Mouse (Mus musculus): Measurements from ENCODE around the gene Gpr39. TPM values are rescaled to one million over a fixed set of nuclear protein-coding genes. Genes with fewer than 3 reads are reported as not detected.

The Gpr39 gene
- total RNA-seq, 1 experiment, result 1.7 TPM

- no peak overlapping the region for H3K9ac ChIP-seq (ENCODE audit: insufficient read depth, low read depth, low read length, poor library complexity, severe bottlenecking)
- no peak overlapping the region for H3K4me3 ChIP-seq (ENCODE audit: insufficient read depth in 1 of 2, low read depth in 1 of 2, low read length in 2 of 2, poor library complexity in 1 of 2, severe bottlenecking in 1 of 2)
- no peak overlapping the region for H3K27ac ChIP-seq (ENCODE audit: insufficient read depth, low read depth, low read length, poor library complexity, severe bottlenecking)
- no peaks in the 10 kb centered on the region for H3K9me3 ChIP-seq (ENCODE audit: control insufficient read depth, insufficient read depth, low read depth, low read length)
- no peak for DNase-seq (ENCODE audit: low read depth, low spot score)
- no peak for TF ChIP-seq HCFC1 (IDR thresholded peaks at IDR 0.05; ENCODE audit: borderline replicate concordance, insufficient read depth, low read length)
- no peak for TF ChIP-seq MAFK (IDR thresholded peaks at IDR 0.05; ENCODE audit: insufficient read depth, low read depth, low read length)
- TF ChIP-seq ZNF384 (IDR thresholded peaks at IDR 0.05; ENCODE audit: low read depth, low read length), result no peak
- TF ChIP-seq CHD2 (IDR thresholded peaks at IDR 0.05; ENCODE audit: low read depth, low read length), result no peak
- no peak for TF ChIP-seq ZC3H11A (IDR thresholded peaks at IDR 0.05; ENCODE audit: borderline replicate concordance, low read depth, low read length)
- no peaks in the 10 kb centered on the region for H3K36me3 ChIP-seq (ENCODE audit: control insufficient read depth, insufficient read depth, low read length, poor library complexity, severe bottlenecking)
- in situ Hi-C loops (cut with MboI; ENCODE audit: low sequenced_read_pairs in 2 of 2, unreplicated experiment in 2 of 2), result no loop called here
- peaks cover 0 to 7% of the 10 kb centered on the region in 2 experiments; a peak in 1 of 4 replicates for H3K4me1 ChIP-seq (ENCODE audit: control insufficient read depth in 2 of 2, insufficient read depth in 2 of 2, low read length in 2 of 2, poor library complexity in 1 of 2)
Observed at GRCm38 (mm10) chr1:125684423-125684822, 7.6 kb downstream of the Gpr39 start.

- Histone ChIP-seq H3K4me3 (ENCODE audit: insufficient read depth in 1 of 2, low read depth in 1 of 2, low read length in 2 of 2, poor library complexity in 1 of 2, severe bottlenecking in 1 of 2) (no peak overlapping the region), H3K27ac (ENCODE audit: insufficient read depth, low read depth, low read length, poor library complexity, severe bottlenecking) (no peak overlapping the region), H3K36me3 (ENCODE audit: control insufficient read depth, insufficient read depth, low read length, poor library complexity, severe bottlenecking) (no peaks in the 10 kb centered on the region), H3K4me1 (ENCODE audit: control insufficient read depth in 2 of 2, insufficient read depth in 2 of 2, low read length in 2 of 2, poor library complexity in 1 of 2) (peaks cover 0 to 7% of the 10 kb centered on the region in 2 experiments; a peak in 1 of 4 replicates), H3K9me3 (ENCODE audit: control insufficient read depth, insufficient read depth, low read depth, low read length) (no peaks in the 10 kb centered on the region), H3K9ac (ENCODE audit: insufficient read depth, low read depth, low read length, poor library complexity, severe bottlenecking) (no peak overlapping the region)
- no peak for TF ChIP-seq CHD2 (IDR thresholded peaks at IDR 0.05; ENCODE audit: low read depth, low read length)
- no peak for TF ChIP-seq HCFC1 (IDR thresholded peaks at IDR 0.05; ENCODE audit: borderline replicate concordance, insufficient read depth, low read length)
- TF ChIP-seq ZC3H11A (IDR thresholded peaks at IDR 0.05; ENCODE audit: borderline replicate concordance, low read depth, low read length), result no peak
- TF ChIP-seq MAFK (IDR thresholded peaks at IDR 0.05; ENCODE audit: insufficient read depth, low read depth, low read length), result no peak
- no peak for TF ChIP-seq ZNF384 (IDR thresholded peaks at IDR 0.05; ENCODE audit: low read depth, low read length)
- DNase-seq (ENCODE audit: low read depth, low spot score), result no peak
- in situ Hi-C loops (cut with MboI; ENCODE audit: low sequenced_read_pairs in 2 of 2, unreplicated experiment in 2 of 2), result no loop called here
Observed at GRCm38 (mm10) chr1:125685304-125685703, 8.5 kb downstream of the Gpr39 start.

- DNase-seq (ENCODE audit: low read depth, low spot score), result peak; percentile 70
- Histone ChIP-seq H3K4me3 (ENCODE audit: insufficient read depth in 1 of 2, low read depth in 1 of 2, low read length in 2 of 2, poor library complexity in 1 of 2, severe bottlenecking in 1 of 2) (no peak overlapping the region), H3K36me3 (ENCODE audit: control insufficient read depth, insufficient read depth, low read length, poor library complexity, severe bottlenecking) (no peaks in the 10 kb centered on the region), H3K4me1 (ENCODE audit: control insufficient read depth in 2 of 2, insufficient read depth in 2 of 2, low read length in 2 of 2, poor library complexity in 1 of 2) (peaks cover 0 to 7% of the 10 kb centered on the region in 2 experiments; a peak in 1 of 4 replicates), H3K9me3 (ENCODE audit: control insufficient read depth, insufficient read depth, low read depth, low read length) (no peaks in the 10 kb centered on the region), H3K27ac (ENCODE audit: insufficient read depth, low read depth, low read length, poor library complexity, severe bottlenecking) (no peak overlapping the region), H3K9ac (ENCODE audit: insufficient read depth, low read depth, low read length, poor library complexity, severe bottlenecking) (no peak overlapping the region)
- TF ChIP-seq MAFK (IDR thresholded peaks at IDR 0.05; ENCODE audit: insufficient read depth, low read depth, low read length) (no peak), HCFC1 (IDR thresholded peaks at IDR 0.05; ENCODE audit: borderline replicate concordance, insufficient read depth, low read length) (no peak), ZC3H11A (IDR thresholded peaks at IDR 0.05; ENCODE audit: borderline replicate concordance, low read depth, low read length) (no peak), ZNF384 (IDR thresholded peaks at IDR 0.05; ENCODE audit: low read depth, low read length) (no peak), CHD2 (IDR thresholded peaks at IDR 0.05; ENCODE audit: low read depth, low read length) (no peak)
- in situ Hi-C loops (cut with MboI; ENCODE audit: low sequenced_read_pairs in 2 of 2, unreplicated experiment in 2 of 2), result no loop called here
Observed at GRCm38 (mm10) chr1:125687701-125688420, 11.1 kb downstream of the Gpr39 start.

- Histone ChIP-seq H3K27ac (ENCODE audit: insufficient read depth, low read depth, low read length, poor library complexity, severe bottlenecking) (no peak overlapping the region), H3K4me1 (ENCODE audit: control insufficient read depth in 2 of 2, insufficient read depth in 2 of 2, low read length in 2 of 2, poor library complexity in 1 of 2) (peaks cover 0 to 1% of the 10 kb centered on the region in 2 experiments; a peak in 1 of 4 replicates), H3K9me3 (ENCODE audit: control insufficient read depth, insufficient read depth, low read depth, low read length) (no peaks in the 10 kb centered on the region), H3K4me3 (ENCODE audit: insufficient read depth in 1 of 2, low read depth in 1 of 2, low read length in 2 of 2, poor library complexity in 1 of 2, severe bottlenecking in 1 of 2) (no peak overlapping the region), H3K9ac (ENCODE audit: insufficient read depth, low read depth, low read length, poor library complexity, severe bottlenecking) (no peak overlapping the region), H3K36me3 (ENCODE audit: control insufficient read depth, insufficient read depth, low read length, poor library complexity, severe bottlenecking) (no peaks in the 10 kb centered on the region)
- TF ChIP-seq ZNF384 (IDR thresholded peaks at IDR 0.05; ENCODE audit: low read depth, low read length), result no peak
- no peak for DNase-seq (ENCODE audit: low read depth, low spot score)
- in situ Hi-C loops (cut with MboI; ENCODE audit: low sequenced_read_pairs in 2 of 2, unreplicated experiment in 2 of 2), result no loop called here
Observed at GRCm38 (mm10) chr1:125693541-125693940, 16.7 kb downstream of the Gpr39 start.

All from ES-E14 (cell line).